Mouse (Mus musculus): ENCODE data around the gene Traf3.

The Traf3 gene

DNA sequence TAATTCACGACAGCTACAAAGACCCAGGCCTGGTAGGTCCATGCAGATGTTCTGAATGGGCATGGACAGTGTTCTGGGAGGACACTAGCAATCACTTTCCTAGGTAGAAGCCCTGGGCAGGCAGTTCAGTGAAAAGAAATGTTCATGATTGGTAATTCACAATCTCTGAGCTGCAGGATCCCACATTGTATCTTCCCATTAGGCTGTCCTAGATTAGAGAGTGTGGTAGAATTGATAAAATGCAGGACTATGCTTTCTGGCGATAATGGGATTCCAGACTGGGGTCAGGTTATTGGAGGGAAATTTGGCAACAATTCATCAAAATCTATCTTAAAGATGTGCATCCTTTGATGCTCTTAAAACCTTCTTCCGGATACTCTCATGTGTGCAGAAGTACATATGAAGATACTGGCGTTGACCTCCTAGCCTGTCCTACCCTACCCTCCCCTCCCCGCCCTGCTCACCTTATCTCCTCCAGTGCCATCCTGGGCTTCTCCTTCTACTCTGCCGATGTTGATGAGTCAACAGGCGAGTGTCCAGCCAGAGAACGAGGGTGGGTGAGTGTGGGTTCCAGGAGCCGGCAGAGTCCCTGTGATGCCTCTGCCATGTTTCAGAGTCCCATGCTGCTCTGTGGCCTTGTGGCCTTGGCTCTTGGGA is 80.8 kb downstream of the Traf3 start:
- no peak for DNase-seq (ENCODE audit: extremely low spot score, low read depth, low spot score)

DNA sequence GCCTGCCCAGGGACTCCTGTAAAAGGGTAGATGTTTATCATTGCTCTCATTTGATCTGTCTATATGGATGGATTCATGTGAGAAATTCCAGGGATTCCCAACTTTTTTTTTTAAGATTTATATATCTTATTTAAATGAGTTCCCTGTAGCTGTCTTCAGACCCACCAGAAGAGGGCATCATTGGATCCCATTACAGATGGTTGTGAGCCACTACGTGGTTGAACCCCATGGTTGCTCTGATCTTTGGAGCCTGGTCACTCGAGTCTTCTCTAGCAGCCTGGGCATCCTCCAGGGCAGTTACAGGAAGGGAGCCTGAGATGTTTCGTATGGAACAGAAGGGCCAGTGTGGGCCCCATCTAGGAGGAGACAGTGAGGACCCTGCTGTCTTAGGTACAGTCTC is 82.9 kb downstream of the Traf3 start:
- no peak for DNase-seq (ENCODE audit: extremely low spot score, low read depth, low spot score)

DNA sequence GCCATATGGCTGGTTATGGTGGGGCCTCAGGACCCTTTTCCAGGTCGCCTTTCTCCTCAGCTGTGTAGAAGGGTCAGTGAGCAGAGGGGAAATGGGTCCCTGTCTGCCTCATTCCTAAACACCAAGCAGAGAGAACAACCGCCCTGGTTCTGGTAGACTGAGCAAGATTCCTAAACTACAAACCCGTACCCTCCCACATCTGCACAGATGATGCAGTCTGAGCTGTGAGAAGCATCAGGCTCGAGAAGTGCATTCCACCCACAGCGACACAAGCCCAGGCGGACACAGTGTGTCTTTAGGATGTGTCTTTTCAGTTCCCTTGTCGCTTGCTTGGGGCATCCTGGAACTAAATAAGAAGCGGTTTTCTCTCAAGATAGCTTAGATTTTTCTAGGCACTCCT is 83.9 kb downstream of the Traf3 start:
- DNase-seq (ENCODE audit: extremely low spot score, low read depth, low spot score): no peak

DNA sequence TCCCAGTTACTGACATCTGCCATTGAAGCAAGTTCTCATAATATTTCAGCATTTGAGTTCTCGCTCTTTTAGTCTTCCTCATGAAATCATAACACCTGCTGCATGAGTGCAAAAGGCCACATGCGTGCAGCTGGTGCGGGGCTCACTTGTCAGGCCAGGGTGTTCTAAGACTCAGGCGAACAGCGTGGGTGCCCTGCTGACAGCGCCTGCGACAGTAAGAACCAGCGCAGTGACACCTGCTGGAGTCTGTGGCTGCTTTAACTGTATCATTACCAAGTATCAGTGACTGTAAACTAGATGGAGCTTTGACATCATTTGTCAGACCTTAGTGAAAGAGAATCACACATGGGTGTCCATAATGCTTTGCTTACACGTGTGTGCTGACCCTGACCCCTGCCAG is 85.1 kb downstream of the Traf3 start:
- DNase-seq (ENCODE audit: extremely low spot score, low read depth, low spot score): no peak

DNA sequence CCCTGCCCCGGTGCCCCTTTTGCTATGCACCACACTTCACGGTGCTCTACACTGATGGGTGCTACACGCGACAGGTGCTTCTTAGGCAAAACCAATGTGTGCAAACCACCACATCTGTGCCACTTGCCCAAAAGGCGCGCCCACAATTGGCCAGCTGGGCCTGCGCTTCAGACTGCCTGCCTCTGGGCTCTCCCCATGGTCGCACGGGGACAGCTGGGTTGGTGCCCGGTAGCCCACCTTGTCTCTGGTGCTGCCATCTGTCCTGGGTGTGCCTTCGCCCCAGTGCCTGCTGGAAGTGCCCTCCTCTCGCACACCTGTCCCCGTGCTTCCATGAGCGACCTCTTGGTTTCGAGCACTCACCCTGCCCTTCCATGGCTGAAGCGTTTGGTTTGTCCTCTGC is 97.5 kb downstream of the Traf3 start:
- no peak for DNase-seq (ENCODE audit: extremely low spot score, low read depth, low spot score)

DNA sequence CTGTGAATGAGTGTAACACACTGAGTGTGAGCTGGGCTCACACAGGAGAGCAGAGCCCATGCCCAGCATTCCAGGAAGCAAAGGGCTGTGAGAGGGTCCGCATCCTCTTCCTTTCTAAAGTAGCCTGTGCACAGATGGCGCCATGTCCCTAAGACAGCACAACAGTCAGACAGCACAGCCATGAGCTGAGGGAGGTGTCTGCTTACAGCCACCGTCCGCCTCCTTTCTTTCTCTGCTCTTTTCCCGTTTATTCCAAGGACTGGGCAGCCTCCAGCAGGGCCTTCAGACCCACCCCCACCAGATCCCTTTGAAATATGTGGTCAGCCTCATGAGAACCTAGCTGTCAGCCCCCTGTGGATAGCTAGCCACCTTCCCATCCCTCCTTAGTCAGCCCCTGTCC is 99.0 kb downstream of the Traf3 start:
- DNase-seq (ENCODE audit: extremely low spot score, low read depth, low spot score): no peak

DNA sequence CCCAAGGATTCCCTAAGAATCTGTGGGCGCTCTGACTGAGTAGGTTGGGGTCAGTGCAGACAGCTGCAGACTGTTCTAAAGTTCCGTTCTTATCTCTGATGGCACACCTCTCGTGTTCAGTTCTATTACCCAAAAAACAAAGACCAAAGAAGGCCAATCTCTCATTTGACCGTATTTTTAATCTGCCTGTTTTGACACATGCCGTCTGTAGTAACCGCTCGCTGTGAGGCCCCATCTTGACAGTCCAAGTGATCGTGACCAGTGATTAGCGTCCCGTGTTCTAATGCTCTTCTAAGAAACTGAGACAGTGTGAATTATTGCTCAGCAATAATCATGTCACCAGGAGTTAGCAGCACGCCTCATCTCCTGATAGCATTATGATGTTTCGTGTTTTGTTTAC is 100.4 kb downstream of the Traf3 start:
- no peak for DNase-seq (ENCODE audit: extremely low spot score, low read depth, low spot score)

DNA sequence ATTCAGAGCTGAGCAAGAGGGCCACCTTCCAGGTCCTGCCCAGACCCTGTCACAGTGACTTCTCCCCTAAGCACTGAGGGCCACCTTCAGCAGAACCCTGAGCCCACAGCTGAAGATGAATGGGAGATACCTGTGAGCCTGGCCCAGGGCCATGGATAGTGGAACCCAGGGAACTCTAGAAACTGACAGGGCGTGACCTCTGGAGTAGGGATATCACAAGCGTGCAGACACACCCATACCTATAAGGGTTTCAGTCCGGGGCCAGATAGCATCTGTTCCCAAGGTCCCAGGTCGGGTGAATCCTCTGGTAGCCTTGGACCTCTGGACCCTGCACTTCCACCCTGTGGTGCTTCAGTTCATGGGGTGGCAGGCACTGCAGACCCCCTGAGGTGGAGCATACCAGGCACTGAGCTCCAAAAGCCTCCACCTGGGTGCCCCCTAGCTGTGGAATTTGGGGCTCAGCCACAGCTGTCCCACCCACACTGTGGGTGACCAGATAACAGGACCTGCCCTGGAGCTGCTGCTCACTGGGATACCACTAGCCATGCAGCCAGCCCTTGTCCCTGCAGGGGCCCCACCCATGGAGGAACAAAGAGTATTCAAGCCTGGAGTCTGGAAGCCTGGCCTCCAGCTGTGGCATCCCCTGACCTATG is 101.6 kb downstream of the Traf3 start:
- no peak for DNase-seq (ENCODE audit: extremely low spot score, low read depth, low spot score)

DNA sequence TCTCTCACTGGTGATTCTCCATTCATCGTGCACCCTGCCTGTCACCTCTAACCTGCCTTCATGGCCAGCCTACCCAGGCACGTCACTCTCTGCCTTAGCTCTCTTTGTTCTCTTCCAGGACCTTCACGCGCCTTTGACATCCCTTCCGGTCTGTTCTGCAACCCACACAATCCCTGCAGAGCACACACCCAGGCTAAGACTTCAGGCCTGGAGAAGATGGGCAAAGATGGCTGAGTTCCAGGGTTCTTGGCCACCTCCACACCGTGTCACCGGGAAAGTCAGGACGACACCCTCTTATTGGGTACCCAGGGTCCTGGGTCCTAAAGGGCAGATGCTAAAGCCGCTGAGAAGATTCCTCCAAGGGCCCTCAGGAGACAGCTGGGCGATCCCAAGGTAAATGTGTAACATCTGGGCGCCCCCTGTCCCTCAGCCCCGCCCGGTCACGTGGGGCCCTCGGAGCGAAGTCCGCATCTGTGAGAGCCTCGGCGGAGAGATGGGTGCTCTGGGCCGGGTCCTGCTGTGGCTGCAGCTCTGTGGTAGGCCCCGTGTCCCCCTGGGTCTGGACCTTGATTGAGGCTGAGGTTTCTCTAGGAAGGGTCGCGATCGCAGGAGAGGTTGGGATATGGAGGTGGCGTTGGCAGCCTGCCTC is 104.6 kb downstream of the Traf3 start, which contains the start of gene Amn:
TSS of gene Amn (plus strand) at position 467 of the 649 bp plus-strand sequence.
- DNase-seq (ENCODE audit: extremely low spot score, low read depth, low spot score): no peak

DNA sequence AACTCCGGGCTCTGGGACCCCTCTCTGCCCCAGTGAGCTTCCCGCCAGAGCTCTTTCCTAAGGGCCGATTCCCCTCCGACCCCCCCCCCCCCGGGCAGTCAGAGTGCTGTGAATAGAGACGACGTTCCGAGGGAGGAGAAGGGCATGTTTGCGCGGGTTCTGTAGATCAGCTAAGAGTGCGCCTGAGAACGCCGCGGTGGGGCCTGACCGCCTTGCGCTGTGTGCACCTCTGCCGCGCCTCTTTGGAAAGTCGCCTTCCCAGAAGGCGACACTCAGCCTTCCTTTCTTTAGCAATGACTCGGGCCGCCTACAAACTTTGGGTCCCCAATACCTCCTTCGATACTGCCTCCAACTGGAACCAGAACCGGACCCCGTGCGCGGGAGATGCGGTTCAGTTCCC is 105.2 kb downstream of the Traf3 start:
- no peak for DNase-seq (ENCODE audit: extremely low spot score, low read depth, low spot score)

DNA sequence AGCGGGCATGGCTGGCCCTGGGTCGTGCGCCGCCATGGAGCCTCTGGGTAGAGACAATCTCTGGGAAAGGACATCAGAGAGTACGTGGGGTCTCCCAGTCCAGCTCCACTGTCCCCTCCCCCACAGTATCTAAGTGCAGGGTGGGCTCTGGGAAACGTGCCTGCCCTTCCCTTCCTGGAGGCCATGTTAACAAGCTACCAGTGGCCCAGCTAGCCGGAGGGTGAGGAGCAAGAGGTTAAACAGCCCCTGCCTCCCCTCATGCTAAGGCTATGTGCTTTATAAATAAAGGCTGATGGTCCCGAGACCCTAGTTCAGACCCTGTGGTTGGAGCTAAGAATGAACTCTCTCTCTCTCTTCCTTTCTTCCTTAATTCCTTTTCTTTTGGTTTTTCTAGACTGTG is 105.8 kb downstream of the Traf3 start:
- no peak for DNase-seq (ENCODE audit: extremely low spot score, low read depth, low spot score)

DNA sequence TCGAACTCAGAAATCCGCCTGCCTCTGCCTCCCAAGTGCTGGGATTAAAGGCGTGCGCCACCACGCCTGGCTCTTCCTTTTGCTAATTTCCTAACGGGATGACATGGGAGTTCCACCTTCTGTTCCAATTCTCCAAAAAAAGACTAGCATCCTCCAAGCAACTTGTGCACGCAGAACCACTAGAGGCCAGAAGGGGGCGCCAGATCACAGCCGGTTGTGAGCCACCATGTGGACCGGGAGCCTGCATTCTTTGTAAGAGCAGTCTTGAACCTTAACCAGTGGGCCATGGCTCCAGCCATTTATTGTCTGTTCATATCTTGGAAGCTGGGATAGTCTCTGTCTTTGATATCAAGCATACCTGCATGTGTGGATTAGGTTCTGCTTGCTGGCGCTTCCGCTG is 106.2 kb downstream of the Traf3 start:
- DNase-seq (ENCODE audit: extremely low spot score, low read depth, low spot score): peak; percentile 44

DNA sequence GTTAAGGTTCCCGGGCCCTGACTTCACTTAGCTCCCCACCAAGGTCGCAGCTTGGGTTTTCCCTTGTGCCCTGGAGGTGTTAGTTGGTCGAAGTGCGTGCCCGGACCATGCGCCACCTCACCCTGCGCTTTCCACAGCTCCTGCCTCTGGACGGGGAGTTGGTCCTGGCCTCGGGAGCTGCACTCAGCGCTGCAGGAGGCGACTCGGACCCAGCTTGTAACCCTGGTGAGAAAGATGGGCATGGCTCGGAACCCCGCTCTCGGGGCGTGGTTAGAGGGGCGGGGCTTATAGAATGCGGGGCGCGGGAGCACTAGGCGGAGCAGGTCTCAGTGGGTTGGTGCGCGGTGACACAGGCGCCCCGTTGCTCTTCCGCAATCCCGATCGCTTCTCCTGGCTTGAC is 107.8 kb downstream of the Traf3 start:
- DNase-seq (ENCODE audit: extremely low spot score, low read depth, low spot score): no peak

DNA sequence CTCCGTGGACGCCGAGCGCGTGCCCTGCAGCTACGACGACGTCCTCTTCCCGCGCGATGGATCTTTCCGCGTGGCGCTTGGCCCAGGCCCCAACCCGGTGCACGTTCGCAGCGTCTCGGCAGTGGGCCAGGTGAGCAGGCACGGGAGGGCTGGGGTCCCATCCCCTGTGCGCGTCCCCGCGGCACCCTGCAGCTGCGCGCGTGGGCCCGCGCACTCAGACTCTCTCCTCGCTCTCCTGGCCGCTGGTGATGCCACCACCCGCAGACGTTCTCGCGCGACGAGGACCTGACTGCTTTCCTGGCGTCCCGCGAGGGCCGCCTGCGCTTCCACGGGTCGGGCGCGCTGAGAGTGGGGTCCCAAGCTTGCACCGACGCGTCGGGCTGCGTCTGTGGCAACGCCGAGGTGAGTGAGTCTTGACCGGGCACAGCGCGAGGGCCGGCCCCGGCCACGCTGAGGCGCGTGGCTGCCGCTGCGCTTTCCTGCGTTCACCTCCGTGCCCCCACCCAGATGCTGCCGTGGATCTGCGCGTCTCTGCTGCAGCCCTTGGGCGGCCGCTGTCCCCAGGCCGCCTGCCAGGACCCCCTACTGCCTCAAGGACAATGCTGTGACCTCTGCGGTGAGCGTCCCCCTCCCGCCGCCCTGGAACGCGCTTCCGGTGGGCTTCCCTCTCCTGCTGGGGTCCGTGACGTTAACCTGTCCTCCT is 108.4 kb downstream of the Traf3 start:
- DNase-seq (ENCODE audit: extremely low spot score, low read depth, low spot score): no peak

DNA sequence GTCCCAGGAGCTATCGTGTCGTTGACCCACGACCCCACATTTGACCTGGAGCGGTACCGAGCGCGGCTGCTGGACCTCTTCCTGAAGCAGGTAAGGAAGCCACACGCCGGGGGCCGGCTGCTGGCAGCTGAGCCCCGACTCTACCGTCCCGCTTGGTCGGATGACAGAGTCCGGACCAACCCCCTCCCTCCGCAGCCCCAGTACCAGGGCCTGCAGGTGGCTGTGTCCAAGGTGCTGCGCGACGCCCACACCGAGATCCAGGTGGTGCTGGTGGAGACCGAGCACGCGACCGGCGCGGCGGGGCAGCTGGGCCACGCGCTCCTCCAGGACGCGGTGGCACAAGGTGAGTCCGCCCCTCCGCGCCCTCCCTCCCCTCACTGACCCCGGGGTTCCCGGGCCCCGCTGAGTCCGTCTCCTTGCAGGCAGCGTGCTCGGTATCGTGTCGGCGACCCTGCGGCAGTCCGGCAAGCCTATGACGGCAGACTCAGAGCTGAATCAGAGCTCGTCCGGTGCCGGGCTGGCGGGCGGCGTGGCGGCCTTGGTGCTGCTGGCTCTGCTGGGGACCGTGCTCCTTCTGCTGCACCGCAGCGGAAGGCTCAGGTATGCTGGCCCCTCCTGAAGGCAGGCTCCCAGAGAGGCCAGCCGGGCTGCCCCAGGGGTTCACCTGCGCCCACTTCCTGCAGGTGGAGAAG is 109.1 kb downstream of the Traf3 start:
- no peak for DNase-seq (ENCODE audit: extremely low spot score, low read depth, low spot score)

DNA sequence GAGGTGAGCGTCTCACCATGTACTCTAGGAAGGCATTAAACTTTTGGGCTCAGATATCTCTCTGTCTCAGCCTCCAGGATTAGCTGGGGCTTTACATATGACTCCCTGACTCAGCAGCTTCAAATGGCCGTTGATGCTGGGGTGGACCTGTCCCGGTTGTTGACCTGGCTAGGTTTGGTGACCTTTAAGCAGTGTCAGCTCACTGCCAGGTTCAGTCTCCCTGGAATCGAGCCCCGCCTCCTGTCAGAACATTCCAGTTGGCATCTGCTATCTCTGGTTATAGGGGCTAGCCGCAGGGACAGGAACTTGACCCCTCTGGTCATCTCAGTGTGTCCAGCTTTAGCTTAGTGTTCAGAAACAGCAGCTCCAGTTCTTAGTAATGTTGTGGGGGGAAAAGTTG is 110.2 kb downstream of the Traf3 start:
- no peak for DNase-seq (ENCODE audit: extremely low spot score, low read depth, low spot score)

DNA sequence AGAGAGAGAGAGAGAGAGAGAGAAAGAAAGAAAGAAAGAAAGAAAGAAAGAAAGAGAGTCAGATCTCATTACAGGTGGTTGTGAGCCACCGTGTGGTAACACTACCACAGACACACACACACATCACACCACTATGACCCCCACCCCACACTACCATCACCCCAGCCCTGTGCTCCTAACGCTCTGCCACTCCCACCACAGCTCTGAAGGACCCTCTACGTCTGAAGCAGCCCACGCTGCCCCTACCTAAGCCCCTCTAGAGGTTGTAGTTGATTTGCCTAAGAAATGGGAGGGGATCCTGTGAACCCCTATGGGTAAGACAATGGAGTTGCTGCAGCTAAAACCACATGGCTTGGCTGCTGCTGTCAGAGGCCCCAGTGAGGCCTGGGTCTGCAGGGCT is 117.4 kb downstream of the Traf3 start:
- DNase-seq (ENCODE audit: extremely low spot score, low read depth, low spot score): no peak

DNA sequence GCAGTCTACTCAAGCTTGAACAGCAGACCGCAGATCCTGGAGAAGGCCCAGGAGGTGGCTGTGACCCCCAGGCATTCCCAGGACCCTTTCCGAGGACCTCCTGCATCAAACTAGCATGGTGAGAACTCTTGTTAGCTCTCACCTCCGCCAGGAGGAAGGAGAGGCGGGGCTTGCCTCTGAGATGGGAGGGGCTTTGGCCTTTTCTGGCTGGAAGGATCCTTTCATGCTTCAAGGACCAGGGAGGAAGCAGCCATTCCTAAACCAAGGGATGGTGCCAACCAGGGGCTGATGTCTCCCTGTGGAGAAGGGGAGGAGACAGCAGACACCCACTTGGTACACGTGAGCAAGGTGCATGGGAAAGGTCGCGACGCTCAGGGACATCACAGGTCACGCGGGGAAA is 118.4 kb downstream of the Traf3 start:
- no peak for DNase-seq (ENCODE audit: extremely low spot score, low read depth, low spot score)

DNA sequence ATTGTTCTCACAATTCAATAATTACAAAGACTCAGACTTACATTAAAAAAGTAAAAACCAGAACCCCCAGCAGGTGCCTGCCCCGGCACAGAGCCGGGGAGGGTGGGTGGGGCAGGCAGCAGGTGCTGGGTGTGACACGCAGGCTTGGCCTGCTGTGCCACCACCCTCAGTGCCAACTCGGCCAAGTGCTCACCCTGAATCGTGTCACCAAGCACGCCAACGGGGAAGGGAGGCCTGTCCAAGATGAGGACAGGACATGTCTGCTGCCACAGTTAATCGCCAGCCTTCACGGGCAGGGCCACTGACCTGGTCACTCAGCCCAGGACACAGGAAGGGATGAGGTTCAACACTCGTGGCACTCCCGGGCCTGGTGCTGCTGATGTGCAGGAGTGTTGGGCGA is 126.9 kb downstream of the Traf3 start:
- DNase-seq (ENCODE audit: extremely low spot score, low read depth, low spot score): no peak

DNA sequence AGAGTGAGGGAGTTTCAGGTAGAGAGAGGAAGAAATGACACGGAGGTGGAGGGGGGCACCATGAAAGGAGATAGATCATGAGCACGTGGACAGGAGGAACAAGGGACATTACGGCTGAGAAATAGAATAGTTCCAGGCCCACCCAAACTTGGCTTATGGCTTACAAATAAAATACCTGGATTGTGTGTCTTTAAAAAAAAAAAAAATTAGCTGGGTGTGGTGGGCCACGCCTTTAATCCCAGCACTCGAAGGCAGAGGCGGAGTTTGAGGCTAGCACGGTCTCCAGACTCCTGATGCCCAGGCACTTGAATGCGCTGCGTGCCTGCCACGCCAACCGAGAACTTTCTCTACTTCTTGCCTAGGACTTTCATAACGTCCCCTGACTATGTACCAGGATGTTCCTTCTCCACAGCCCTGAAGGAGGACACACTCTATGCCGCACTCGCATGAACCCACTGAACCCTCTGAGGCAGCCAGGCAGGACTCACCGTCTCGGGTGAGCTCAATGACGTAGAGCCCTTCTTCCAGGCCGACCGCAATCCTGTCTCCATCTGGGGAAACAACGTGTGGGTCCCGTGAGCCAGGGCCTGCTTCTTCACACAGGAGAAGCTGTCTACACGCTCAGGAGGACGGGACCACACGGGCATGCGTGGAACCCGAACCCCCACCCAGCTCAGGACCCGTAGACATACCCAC is 135.3 kb downstream of the Traf3 start:
- DNase-seq (ENCODE audit: extremely low spot score, low read depth, low spot score): no peak

DNA sequence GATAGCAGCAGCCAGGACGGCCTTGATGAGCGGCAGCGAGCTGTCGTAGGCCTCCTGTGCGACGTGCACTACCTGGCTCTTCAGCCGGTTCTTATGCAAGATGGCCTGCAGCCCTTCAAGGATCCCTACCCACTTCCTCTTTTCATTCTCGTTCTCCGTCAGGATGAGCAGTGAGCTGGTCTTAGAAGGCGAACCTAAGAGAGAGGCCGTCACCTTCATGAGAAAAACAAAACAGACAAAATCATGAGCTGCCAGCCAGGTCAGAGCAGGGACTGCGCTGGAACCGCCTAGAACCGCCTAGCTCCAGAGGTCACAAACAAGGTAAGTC is 135.8 kb downstream of the Traf3 start:
- no peak for DNase-seq (ENCODE audit: extremely low spot score, low read depth, low spot score)
